Mouse (Mus musculus) G1E-ER4 (cell line): ENCODE measurements around the gene Arpc5. TPM values are rescaled to one million over a fixed set of nuclear protein-coding genes. Genes with fewer than 3 reads are reported as not detected.

Experiments used
- GATA1 ChIP-seq: IDR thresholded peaks from one replicate; pipeline ENCODE4 v1.8.0; 2012; ENCODE audit warnings: low read length, inconsistent platforms
- polyA plus RNA-seq: library from polyadenylated mRNA; stranded (reverse); fragments of >175 nt; gene quantifications from 2 replicates; pipeline ENCODE4 v1.2.3, GENCODE M21; 2012

Arpc5 gene
- polyA plus RNA-seq, 1 experiment: 329 TPM

GRCm38 (mm10) chr1:152766804-152767748 is 734 bp downstream of the Arpc5 start:
- TF ChIP-seq GATA1: no peak

GRCm38 (mm10) chr1:152767749-152768488 is 1.6 kb downstream of the Arpc5 start:
- TF ChIP-seq GATA1: no peak

- TF ChIP-seq GATA1: no peak
Measured at GRCm38 (mm10) chr1:152771016-152771415, 4.7 kb downstream of the Arpc5 start.

GRCm38 (mm10) chr1:152779071-152779737 is 12.9 kb downstream of the Arpc5 start:
- no peak for TF ChIP-seq GATA1

- no peak for TF ChIP-seq GATA1
Measured at GRCm38 (mm10) chr1:152784620-152785019, 18.3 kb downstream of the Arpc5 start.

- no peak for TF ChIP-seq GATA1
Measured at GRCm38 (mm10) chr1:152786953-152787352, 20.6 kb downstream of the Arpc5 start.

- no peak for TF ChIP-seq GATA1
Measured at GRCm38 (mm10) chr1:152788121-152788660, 21.8 kb downstream of the Arpc5 start.

- no peak for TF ChIP-seq GATA1
Measured at GRCm38 (mm10) chr1:152790254-152790653, 23.9 kb downstream of the Arpc5 start.

GRCm38 (mm10) chr1:152790821-152791220 is 24.5 kb downstream of the Arpc5 start:
- no peak for TF ChIP-seq GATA1

- TF ChIP-seq GATA1: no peak
Measured at GRCm38 (mm10) chr1:152791269-152791668, 24.9 kb downstream of the Arpc5 start.

GRCm38 (mm10) chr1:152792736-152793494 is 26.6 kb downstream of the Arpc5 start:
- no peak for TF ChIP-seq GATA1

GRCm38 (mm10) chr1:152793495-152794130 is 27.3 kb downstream of the Arpc5 start:
- TF ChIP-seq GATA1: no peak

GRCm38 (mm10) chr1:152795688-152796255 is 29.4 kb downstream of the Arpc5 start:
- no peak for TF ChIP-seq GATA1

- TF ChIP-seq GATA1: no peak
Measured at GRCm38 (mm10) chr1:152796683-152797263, 30.4 kb downstream of the Arpc5 start.

GRCm38 (mm10) chr1:152798125-152798524 is 31.8 kb downstream of the Arpc5 start:
- no peak for TF ChIP-seq GATA1
